Mouse (Mus musculus) heart, embryonic 11.5 days (tissue): ENCODE data around the gene Pet117. TPM values are rescaled to one million over a fixed set of nuclear protein-coding genes. Genes with fewer than 3 reads are reported as not detected.
"Not testable (repeated sequence)": the region's sequence is repeated elsewhere in the genome, so short reads cannot be mapped to it uniquely, and the experiment has no call there.

Source experiments
- ATAC-seq: fragments of 200-750 bp; cut with Nextera tagmentation; replicated peaks from 2 replicates; pipeline ENCODE4 v1.8.0; 2017; ENCODE audit warnings: moderate library complexity; ENCODE audit not compliant: insufficient number of reproducible peaks, low FRiP score, low TSS enrichment
- H3K27ac ChIP-seq: fragments of 300-500 bp; sonication (generic); 2 replicates; pipeline ENCODE4 v1.5.1; 2014; ENCODE audit warnings: mild to moderate bottlenecking, low read depth, low read length
- H3K27me3 ChIP-seq: fragments of 300-500 bp; sonication (generic); 2 replicates; pipeline ENCODE4 v1.6.1; 2014; ENCODE audit warnings: mild to moderate bottlenecking, low read length, mixed read lengths; ENCODE audit not compliant: control insufficient read depth, insufficient read depth
- H3K36me3 ChIP-seq: fragments of 300-500 bp; sonication (generic); 2 replicates; pipeline ENCODE4 v1.6.1; 2014; ENCODE audit warnings: mild to moderate bottlenecking, low read length, moderate library complexity, mixed read lengths; ENCODE audit not compliant: control insufficient read depth, insufficient read depth
- H3K4me1 ChIP-seq: fragments of 300-500 bp; sonication (generic); 2 replicates; pipeline ENCODE4 v1.6.1; 2014; ENCODE audit warnings: low read length; ENCODE audit not compliant: control insufficient read depth, insufficient read depth
- H3K4me2 ChIP-seq: fragments of 300-500 bp; sonication (generic); 2 replicates; pipeline ENCODE4 v1.6.1; 2014; ENCODE audit warnings: mild to moderate bottlenecking, moderate library complexity
- H3K4me3 ChIP-seq: fragments of 300-500 bp; sonication (generic); 2 replicates; pipeline ENCODE4 v1.5.1; 2014; ENCODE audit warnings: low read depth, low read length
- H3K9ac ChIP-seq: fragments of 300-500 bp; sonication (generic); 2 replicates; pipeline ENCODE4 v1.6.1; 2014; ENCODE audit warnings: mild to moderate bottlenecking, low read depth, low read length, moderate library complexity
- H3K9me3 ChIP-seq: fragments of 300-500 bp; sonication (generic); replicated peaks from 2 replicates; pipeline ENCODE4 v1.6.1; 2016; ENCODE audit warnings: low read length; ENCODE audit not compliant: control insufficient read depth
- WGBS: fragments of 180-500 bp; shearing (Covaris S2); extraction: QIAGEN DNeasy Blood & Tissue Kit; methylation state at CpG from one replicate; pipeline ENCODE4 v1.1.7; 2014; ENCODE audit not compliant: insufficient replicate concordance; 5-methylcytosine and 5-hydroxymethylcytosine counted together
- polyA plus RNA-seq: library from polyadenylated mRNA; unstranded; fragments of >200 nt; fragmentation: Nextera tagmentation; extraction: Ambion mirVana; gene quantifications from 2 replicates; pipeline ENCODE4 v1.2.1, GENCODE M21; 2014

Pet117 gene
- polyA plus RNA-seq, 1 experiment from 2014 or later: 2.3 TPM

DNA sequence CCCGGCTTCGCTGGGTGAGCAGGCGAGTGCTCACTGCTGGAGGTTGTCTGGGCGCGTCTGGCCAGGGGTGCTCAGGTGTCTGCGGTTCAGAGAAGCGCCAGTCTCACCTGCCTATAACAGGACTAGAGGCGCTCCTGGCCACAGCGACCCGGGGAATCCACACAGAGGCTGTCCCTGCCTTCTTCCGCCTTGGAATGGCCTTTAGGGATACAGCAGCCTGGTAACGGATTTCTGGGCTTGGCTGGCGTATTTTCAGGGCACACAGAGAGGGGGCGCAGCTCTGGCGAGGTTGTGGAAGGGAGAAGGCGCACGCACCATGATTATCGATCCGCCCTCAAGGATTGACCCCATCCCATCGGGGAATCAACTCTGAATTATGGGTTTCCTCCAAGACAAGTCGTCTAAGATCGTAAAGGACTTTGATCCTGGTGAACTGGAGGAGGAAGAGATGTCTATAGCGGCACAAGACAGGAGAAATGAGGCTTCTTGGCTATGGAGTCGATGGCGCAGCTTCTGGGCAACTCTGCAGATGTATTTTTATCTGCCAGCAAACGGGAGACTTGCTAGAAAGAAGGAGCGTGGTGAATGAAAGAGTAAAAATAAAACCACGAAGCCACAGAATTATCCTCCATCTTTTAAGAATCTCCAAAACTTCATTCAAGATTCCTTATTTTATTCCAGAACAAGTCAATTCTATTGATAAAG lies 35.5 kb upstream of the Pet117 start:
- H3K27me3 ChIP-seq: peaks cover 66% of the 10 kb centered on the region
- 8% methylated on average over 28 of the region's 28 CpGs for WGBS
- no peak for ATAC-seq
- H3K9ac ChIP-seq: no peak overlapping the region
- H3K4me2 ChIP-seq: peak overlapping the region; percentile 97
- no peaks in the 10 kb centered on the region for H3K36me3 ChIP-seq
- peaks cover 14% of the 10 kb centered on the region for H3K4me1 ChIP-seq
- H3K27ac ChIP-seq: no peak overlapping the region
- no peaks in the 10 kb centered on the region for H3K9me3 ChIP-seq
- H3K4me3 ChIP-seq: peak overlapping the region; percentile 55

DNA sequence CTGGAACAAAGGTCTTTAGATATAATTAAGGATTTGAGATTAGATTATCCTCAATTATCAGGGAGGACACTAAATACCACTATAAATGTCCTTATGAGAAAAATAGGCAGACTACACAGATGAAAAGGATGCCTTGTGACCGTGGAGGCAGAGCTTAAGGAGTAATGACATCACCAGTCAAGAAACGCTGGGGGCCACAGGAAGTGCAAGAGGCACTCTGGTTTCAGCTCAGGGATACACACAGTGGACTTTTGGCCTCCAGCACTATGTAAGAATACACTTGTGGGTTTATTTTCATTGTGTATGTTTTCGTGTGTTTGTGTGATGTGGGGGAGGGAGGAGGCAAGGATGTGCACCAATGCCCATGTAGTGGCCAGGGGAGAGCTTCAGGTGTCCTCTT lies 31.6 kb upstream of the Pet117 start:
- Histone ChIP-seq H3K4me2 (no peak overlapping the region), H3K4me1 (no peaks in the 10 kb centered on the region; the same call in 1 of the 2 replicates), H3K4me3 (no peak overlapping the region), H3K27me3 (peaks cover 28% of the 10 kb centered on the region), H3K36me3 (no peaks in the 10 kb centered on the region), H3K9me3 (no peaks in the 10 kb centered on the region), H3K9ac (no peak overlapping the region), H3K27ac (no peak overlapping the region)
- no peak for ATAC-seq
- WGBS: 54% methylated on average over 3 of the region's 3 CpGs

DNA sequence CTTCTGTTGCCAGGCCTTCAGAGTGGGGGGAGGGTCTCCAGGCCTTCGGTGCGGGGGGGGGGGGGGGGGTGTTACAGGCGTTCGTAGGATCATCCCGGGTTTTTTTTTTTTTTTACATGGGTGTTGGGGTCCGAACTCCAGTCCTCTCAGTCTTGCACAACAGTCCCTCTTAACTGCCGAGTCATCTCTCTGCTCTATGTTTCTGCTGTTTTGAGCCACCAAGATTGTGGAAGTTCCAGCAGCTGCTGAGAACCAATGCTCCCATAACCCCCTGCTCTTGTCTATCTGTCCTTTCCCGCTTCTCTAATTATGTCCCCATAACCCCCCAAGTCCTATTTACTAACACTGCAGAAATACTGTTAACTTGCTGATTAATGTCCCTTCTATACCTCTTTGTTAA lies 31.1 kb upstream of the Pet117 start:
- H3K4me1 ChIP-seq: no peaks in the 10 kb centered on the region; the same call in 1 of the 2 replicates
- H3K36me3 ChIP-seq: no peaks in the 10 kb centered on the region
- ATAC-seq: no peak
- H3K9me3 ChIP-seq: no peaks in the 10 kb centered on the region
- no peak overlapping the region for H3K27ac ChIP-seq
- no peak overlapping the region for H3K9ac ChIP-seq
- H3K4me2 ChIP-seq: no peak overlapping the region
- no peak overlapping the region for H3K4me3 ChIP-seq
- H3K27me3 ChIP-seq: peaks cover 23% of the 10 kb centered on the region
- 63% methylated on average over 8 of the region's 8 CpGs for WGBS

DNA sequence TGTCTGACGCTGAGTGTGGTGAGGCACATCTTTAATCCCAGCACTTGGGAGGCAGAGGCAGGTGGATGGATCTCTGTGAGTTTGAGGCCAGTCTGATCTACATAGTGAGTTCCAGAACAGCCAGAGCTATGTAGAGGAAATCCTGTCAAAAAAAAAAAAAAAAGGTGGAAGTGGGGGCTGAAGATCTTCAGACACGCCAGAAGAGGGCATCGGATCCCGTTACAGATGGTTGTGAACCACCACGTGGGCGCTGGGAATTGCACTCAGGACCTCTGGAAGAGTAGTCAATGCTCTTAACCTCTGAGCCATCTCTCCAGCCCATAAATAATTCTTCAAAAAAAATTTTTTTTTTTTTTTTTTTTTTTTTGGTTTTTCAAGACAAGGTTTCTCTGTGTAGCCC lies 30.6 kb upstream of the Pet117 start:
- H3K27ac ChIP-seq, H3K4me2 ChIP-seq, H3K4me1 ChIP-seq, H3K36me3 ChIP-seq, H3K4me3 ChIP-seq, H3K9ac ChIP-seq, H3K9me3 ChIP-seq, ATAC-seq: not testable (repeated sequence)
- 72% methylated on average over 6 of the region's 6 CpGs for WGBS
- H3K27me3 ChIP-seq: peaks cover 19% of the 10 kb centered on the region

DNA sequence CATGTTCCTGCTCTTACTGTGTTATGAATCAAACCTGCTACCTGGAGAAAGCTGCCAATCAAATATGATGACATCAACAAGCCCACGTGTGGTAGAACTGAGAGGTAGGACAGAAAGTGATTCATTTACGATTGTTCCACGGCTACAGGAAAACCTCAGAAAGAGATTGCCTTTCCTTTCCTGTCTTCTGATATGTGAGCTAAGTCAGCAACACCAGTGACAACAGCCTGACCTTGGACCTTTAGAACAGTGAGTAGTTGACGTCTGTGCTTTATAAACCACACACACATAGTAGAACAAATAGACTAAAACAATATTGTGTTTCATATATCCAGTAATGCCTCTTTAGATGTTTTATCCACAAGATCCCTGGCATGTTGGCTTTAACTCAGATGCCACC lies 25.6 kb upstream of the Pet117 start:
- H3K9ac ChIP-seq: no peak overlapping the region
- H3K4me1 ChIP-seq: no peaks in the 10 kb centered on the region
- no peak overlapping the region for H3K27ac ChIP-seq
- H3K36me3 ChIP-seq: no peaks in the 10 kb centered on the region
- ATAC-seq: no peak
- H3K27me3 ChIP-seq: no peaks in the 10 kb centered on the region; the same call in 1 of the 2 replicates
- WGBS: 49% methylated on average over 4 of the region's 4 CpGs
- H3K9me3 ChIP-seq: no peaks in the 10 kb centered on the region
- no peak overlapping the region for H3K4me2 ChIP-seq
- H3K4me3 ChIP-seq: no peak overlapping the region

DNA sequence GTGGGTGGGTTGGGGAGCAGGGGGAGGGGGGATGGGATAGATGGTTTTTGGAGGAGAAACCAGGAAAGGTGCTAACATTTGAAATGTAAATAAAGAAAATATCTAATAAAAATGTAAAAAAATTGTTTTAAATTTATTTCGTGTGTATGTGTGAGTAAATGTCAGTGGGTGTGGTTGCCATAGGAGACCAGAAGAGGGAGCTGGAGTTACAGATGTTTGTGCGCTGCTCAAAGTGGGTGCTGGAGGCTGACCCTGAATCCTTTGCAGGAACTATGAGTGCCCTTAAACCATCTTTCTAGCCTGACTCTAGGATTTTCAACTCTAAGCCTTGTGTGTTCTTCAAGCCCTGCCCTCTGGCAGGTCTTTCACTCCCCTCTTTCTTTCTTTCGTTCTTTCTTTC lies 20.3 kb upstream of the Pet117 start:
- H3K4me2 ChIP-seq: no peak overlapping the region
- H3K27me3 ChIP-seq: no peaks in the 10 kb centered on the region; the same call in 1 of the 2 replicates
- H3K9me3 ChIP-seq: no peaks in the 10 kb centered on the region
- H3K4me1 ChIP-seq: no peaks in the 10 kb centered on the region
- no peak overlapping the region for H3K27ac ChIP-seq
- H3K4me3 ChIP-seq: no peak overlapping the region
- no peak for ATAC-seq
- WGBS: 60% methylated on average over 3 of the region's 3 CpGs
- H3K9ac ChIP-seq: no peak overlapping the region
- H3K36me3 ChIP-seq: no peaks in the 10 kb centered on the region

DNA sequence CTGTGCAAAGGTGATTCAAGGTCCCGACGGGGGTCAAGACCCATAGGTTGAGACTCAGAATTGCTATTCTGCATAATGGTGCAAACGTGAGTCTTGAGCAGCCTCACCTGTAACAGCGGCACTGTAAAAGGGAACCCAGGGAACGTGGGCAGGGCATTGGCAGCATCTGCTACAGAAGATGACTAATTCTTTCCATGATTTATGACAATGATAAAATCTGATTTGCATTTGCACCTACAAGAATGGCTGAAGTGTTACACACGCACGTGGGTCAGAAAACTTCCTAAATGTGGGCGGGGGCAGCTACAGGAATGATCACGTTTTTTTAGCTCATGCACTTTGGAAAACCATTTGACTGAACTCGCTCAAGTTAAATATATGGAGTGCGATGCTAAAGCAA lies 16.0 kb upstream of the Pet117 start:
- WGBS: 84% methylated on average over 11 of the region's 11 CpGs

DNA sequence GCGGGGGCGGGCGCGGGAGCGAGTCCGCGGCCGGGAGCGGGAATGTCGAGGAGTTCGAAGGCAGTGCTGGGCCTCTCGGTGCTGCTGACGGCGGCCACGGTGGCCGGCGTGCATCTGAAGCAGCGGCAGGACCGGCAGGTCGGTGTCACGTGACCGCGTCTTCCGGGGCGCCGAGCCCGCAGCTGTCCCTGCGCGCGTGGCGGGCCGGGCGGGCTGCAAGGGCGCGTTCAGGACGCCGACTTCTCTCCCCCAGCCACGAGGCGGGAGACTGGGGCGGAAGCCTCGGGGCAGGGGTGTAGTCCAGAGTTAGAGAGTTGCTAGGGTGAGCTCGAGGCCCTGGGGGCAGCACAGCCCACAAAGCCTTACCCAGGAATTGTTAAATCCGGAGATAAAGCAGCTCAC lies 225 bp downstream of the Pet117 start:
- Histone ChIP-seq H3K27ac (peak overlapping the region; percentile 93), H3K4me3 (peak overlapping the region; percentile 88), H3K4me2 (peak overlapping the region; percentile 74), H3K4me1 (peaks cover 3% of the 10 kb centered on the region; the same call in 1 of the 2 replicates), H3K9me3 (no peaks in the 10 kb centered on the region), H3K27me3 (no peaks in the 10 kb centered on the region), H3K9ac (peak overlapping the region; percentile 95), H3K36me3 (0 out of 2 replicates have a peak, but pooled peaks cover 9% of the 10 kb centered on the region)
- peak; percentile 80 for ATAC-seq
- WGBS: under 1% methylated on average over 42 of the region's 43 CpGs

More for the DNA sequence above, 16.0 kb upstream of the Pet117 start:
- no peak overlapping the region for H3K9ac ChIP-seq
- H3K4me1 ChIP-seq: no peaks in the 10 kb centered on the region
- no peak for ATAC-seq
- H3K9me3 ChIP-seq: no peaks in the 10 kb centered on the region
- no peaks in the 10 kb centered on the region for H3K36me3 ChIP-seq
- no peak overlapping the region for H3K4me3 ChIP-seq
- H3K27me3 ChIP-seq: 0 out of 2 replicates have a peak, but pooled peaks cover 2% of the 10 kb centered on the region
- H3K4me2 ChIP-seq: no peak overlapping the region
- no peak overlapping the region for H3K27ac ChIP-seq

DNA sequence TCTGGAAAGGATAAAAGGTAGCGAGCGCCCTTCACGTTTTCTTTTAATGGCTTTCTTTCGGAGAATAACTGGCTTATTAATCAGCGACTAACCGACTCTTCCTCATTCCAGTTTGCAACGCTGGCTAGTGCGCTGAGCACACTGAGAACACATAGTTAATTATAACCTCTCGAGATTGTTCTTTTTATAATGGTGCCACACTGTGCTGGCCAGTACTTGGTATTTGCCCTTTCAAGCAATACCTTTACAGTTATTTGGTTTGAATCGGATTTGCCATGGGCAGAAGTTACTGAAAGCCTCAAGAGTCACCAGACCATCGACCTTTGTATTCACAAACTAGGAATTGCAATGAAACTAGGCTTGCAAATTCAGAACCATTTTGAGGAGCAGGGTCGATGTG lies 715 bp downstream of the Pet117 start:
- H3K4me2 ChIP-seq: peak overlapping the region; percentile 74
- no peaks in the 10 kb centered on the region for H3K27me3 ChIP-seq
- H3K9me3 ChIP-seq: no peaks in the 10 kb centered on the region
- 0 out of 2 replicates have a peak, but pooled peaks cover 9% of the 10 kb centered on the region for H3K36me3 ChIP-seq
- ATAC-seq: no peak
- H3K4me3 ChIP-seq: peak overlapping the region; percentile 88
- H3K27ac ChIP-seq: peak overlapping the region; percentile 93
- H3K9ac ChIP-seq: peak overlapping the region; percentile 95
- H3K4me1 ChIP-seq: peaks cover 3% of the 10 kb centered on the region; the same call in 1 of the 2 replicates
- WGBS: 2% methylated on average over 12 of the region's 12 CpGs
